Mouse (Mus musculus): Measurements from ENCODE around the gene Dnajb6.
"Not testable (repeated sequence)": the region's sequence is repeated elsewhere in the genome, so short reads cannot be mapped to it uniquely, and the experiment has no call there.

Gene Dnajb6

DNA sequence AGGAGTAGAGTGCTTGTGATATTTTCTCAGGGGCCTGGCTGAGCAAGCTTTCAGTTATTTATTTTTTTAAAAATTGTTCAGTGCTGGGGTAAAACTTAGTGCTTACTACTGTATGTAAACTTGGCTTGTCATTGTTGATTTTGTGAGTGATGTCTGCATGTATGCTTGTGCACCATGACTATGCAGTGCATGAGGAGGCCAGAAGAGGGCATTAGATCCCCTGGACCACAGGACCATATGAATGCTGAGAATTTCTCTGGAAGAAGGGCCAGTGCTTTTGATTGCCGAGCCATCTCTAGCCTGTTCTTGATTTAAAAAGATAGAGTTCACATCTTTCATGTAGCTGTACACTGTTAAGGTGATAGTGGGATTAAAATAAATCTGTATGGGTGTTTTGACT is 35.4 kb downstream of the Dnajb6 start:
- no peak for DNase-seq

DNA sequence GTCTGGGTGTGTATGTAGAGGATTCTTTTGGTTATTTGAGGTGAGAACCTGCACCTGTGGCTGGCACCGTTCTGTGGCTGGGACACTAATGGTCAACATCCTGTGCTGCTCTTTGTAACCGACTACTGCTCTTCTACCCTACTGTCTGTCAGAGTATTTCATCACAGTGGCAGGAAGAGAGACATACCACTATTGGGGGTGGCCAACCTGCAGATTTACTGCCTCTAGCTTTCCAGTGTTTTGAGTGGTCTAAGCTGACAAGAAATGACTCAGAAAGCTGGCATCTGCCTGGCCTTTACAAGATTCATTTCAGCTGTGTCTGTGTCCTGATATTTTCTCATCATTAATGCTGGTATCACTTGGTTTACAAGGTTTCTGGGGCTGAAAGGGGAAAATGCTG is 36.5 kb downstream of the Dnajb6 start:
- DNase-seq: no peak

DNA sequence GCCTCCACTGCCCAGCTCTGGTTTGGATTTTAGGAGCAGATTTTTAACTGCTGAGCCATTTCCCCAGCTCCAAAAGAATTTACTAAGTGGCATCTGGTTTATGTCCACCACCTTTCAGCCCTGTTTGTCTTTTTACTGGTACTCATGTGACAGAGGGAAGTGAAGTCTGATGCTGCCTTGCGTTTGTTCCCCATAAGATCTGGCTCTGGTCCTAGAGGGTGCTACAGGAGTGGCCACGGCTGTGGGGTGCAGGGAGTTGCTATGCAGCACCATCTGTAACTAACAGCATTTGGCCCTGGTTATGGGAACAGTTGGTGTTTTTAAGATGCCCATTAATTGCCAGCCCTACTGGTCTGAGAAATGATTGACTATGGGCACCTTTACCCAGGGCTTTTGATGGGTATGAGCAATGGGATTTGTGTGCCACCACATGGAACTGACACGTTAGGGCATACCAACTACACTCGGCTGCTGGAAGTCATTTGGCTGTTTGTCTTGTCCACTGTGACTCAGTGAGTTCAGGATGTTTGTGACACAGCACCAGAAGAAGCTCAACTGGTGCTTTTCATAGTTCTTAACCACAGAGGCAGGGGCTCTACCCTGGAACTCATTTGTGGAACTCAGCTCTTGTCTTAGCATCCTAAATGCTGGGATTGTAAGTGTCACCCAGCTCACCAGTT is 37.3 kb downstream of the Dnajb6 start:
- DNase-seq: no peak

DNA sequence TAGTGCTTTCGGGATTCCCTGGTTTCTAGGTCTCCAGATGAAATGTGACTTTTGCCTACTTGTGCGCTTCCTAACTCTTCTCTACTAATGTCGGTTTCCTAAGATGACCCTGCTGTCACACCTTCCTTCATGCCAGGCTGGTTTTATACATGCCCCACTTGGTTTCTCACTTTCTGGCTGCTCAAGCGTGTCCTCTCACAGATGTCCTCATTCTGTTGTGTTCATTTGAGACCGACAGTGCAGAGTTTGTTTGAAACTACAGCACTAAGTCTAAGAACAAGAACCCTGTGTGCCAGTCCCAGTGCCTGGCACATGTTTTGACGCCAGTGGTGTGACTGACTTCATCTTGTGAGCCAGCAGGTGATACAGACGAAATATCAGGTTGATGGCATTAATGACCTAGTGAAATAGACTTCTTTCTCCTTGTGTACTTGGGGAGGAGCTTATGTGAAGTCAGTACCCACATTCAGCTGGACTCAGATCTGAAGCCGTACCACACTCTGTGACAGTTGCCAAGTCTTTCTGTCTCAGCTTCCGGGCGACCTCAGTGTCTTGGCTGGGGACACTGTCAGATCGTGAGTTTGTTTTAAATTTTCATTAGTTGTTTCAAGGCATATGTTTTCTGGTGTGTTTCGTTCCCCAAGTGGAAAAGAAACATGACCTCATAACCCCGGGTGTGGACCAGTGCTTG is 38.1 kb downstream of the Dnajb6 start:
- DNase-seq: no peak

DNA sequence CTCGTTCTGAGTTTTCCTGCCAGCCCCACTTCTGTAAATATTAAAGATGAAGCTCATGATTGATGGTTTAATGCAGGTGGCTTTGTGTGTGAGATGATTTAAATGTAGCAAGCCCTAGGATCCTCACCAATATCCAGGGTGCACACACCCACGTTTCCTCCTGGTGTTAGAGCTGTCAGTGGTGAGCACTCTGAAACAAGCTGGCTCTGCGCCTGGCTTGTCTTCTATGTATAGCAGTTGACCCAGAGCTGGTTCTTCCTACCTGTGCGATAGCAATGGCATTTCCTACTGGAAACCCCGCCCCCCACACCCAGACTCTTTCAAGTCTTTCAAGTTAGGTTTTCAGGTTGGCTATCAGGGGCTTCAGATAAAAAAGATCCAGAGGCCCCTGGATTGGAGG is 39.9 kb downstream of the Dnajb6 start:
- DNase-seq: peak; percentile 66

DNA sequence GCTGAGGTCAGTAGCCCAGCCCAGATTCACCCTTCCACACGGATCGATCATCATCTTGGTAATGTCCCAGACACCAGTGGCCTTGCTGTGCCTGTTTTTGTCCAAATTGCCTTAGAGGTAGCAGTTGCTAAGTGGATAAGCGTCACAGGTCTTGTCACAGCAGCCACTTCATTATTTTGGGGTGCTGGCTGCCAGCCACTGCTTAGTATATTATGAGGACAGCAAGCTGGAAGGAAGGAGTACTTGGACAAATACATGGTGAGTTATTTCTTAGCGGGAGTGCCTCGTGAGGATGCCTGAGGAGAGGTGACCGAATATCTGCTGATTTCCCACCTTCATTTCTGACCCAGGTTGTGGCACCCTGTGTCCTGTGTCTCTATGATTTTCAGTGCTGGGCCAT is 42.5 kb downstream of the Dnajb6 start:
- DNase-seq: peak; percentile 28

DNA sequence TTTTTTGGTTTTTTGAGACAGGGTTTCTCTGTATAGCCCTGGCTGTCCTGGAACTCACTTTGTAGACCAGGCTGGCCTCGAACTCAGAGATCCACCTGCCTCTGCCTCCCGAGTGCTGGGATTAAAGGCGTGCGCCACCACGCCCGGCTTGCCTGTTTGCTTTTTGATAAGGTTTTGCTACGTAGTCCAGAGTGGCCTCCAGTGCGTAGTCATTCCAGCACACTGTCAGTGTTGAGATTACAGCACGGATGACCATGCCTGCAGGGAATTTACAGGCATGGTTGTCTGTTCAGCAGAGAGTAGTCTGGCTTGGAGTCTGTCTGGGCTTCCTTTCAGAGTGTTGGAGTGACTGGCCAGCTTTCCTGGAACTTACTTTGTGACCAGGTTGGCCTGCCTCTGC is 44.2 kb downstream of the Dnajb6 start:
- not testable (repeated sequence) for DNase-seq

DNA sequence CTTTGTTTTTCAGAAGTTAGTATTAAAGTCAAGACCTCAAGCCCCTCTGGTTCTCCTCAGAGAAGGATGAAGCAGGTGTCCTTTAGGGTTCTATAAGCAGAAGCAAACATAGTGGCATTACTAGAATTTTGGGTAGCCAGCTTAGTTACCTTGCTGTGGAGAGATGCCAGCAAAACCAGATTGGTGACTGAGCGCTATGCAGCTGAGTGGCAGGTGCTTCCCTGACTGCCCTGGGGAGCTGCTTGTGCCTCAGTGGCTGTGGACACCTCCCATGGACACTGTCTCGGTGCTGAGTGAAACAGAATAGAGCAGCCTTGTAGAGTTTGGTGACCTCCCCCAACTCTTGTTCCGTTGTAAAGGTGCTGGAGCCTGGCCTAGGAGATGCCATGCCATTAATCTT is 46.8 kb downstream of the Dnajb6 start:
- no peak for DNase-seq

DNA sequence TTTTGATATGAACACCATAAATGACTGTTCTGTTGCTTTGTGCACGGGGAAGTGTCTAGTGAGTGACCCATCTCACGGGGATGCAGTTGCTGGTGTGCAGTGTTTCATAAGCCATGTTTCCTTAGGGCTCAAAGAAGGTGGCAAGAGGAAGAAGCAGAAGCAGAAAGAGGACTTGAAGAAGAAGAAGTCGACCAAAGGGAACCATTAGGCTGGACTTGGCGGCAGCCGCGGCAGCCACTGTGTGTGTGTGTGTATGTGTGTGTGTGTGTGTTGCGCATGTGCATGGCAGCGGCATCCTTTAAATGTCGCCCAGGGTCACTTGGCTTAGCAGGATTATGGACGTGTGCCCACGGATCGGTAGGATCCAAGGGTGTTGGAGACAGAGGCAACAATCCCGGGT is 49.4 kb downstream of the Dnajb6 start:
- DNase-seq: not testable (repeated sequence)

DNA sequence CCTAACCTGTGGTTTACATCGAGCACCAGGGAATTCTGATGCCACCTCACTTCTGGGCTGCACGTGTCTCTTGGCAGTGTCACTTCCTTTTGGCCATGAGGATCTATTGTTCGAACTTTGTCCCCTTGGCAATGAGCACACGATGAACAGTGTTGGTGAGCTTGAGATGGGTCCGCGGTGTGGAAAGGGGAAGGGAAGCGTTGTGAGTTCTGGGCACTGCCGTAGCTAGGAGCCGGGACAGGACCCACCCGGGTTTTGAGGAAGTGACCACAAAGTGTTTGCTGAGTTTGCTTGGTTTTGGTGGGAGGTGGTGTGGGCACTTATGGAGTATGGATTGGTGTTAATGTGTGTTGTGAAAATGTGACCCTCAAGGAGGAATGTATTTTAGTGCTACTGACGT is 50.5 kb downstream of the Dnajb6 start:
- DNase-seq: not testable (repeated sequence)

DNA sequence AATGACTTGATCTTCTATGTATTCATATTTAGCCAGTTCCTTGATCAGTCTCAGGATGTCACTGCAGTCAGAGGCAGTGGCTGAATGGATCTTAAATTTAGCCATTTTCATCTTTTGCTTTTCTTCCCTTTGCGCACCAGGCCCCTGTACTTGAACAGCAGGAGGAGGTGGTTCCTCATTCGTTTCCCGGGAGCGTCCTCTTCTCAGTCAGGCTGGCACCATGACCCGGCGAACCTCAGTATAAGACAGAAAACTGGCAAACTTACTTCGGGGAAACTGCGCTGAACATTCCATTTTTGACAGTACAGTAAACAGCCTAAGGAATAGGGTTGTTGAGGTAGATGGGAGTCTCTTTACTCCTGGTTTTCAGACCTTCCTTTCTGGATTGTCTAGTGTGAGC is 59.4 kb downstream of the Dnajb6 start:
- DNase-seq: not testable (repeated sequence)

DNA sequence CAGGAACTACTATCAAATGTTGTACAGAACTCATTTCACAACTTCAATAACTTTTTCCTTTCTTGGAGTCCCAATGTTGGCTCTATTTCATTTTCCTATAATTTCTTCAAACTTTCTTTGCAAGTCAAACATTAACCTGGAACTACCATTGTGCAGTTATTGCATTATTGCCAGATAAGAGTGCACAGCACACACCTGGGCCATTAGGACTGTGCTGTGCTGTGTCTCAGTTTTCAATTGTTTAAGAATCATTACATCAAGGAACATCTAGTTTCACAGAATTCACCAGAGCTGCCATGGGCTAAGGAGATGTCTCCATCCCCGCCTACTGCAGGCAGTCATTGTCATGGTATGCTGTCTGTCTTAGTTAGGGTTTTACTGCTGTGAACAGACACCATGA is 73.5 kb downstream of the Dnajb6 start:
- DNase-seq: no peak

DNA sequence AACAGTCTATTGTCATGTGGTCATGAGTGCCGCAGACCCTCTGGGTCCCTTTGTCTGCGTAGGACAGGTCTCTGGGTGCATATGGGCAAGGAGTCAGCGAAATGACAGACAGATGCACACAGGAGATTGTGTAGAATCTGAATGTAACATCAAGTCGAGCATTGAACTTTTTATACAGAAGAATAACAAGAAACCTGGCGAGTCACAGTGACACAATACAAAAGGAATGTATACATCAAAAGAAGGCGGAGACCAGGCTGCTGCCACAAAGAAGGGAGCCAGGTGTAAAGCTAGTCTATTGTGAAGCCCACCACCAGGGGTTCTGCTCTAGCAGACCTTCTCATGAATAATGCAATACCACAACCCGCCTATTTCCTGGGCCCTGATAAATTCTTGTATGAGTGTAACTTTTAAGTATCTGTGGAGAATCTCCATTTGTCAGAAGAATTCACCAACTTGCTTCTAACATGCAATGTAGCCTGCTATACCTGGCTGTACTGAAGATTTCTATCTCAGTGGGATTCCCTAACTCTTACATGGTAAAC is 76.0 kb downstream of the Dnajb6 start:
- not testable (repeated sequence) for DNase-seq

DNA sequence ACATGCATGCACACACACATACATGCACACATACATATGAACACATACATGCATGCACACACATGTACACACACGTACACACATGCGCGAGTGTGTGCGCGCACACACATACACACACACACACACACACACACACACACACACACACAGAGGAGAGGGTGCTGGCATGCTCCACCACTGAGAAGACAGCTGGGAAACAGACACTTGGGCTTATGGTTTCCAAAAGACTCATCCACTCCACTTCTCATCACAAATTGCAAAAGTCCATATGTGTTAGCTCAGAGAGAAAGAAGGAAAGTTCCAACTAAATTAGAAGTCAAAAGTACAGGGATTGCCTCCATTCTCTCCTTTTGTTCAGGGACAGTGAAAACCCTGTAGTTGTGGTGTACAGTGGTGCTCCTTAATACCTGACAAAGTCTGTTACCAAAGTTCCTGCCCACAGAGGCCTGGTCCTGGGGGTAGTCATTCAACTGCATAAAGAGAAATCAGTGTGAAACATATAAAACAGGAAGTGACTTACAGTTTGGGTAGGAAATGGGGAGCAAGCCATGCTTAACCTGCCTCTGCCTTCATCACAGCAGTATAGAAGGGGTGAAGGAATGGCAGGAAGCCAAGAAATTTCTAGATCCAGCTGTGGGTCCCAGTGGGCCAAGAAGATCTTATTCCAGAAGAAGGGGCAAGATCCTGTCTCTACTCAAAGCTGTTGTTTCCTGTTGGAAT is 81.2 kb downstream of the Dnajb6 start:
- DNase-seq: no peak

DNA sequence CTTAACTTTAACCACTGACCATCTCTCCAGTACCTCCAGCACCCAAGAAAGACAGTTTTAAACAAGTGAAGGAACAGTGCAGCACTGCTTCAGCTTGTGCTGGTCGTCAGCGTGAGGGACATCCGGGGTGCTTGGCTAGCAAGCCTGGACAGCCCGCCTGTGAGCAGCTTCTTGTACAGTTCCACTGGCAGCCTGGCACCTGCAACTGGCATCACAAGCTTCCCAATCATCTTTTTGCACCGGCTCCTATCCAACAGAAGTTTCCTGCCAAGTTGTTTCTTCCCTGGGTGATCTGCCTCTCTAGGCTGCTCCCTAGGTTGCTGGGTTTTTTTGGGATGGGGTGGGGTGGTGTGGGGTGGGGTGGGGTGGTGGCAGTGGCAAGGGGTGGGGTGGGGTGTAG is 81.9 kb downstream of the Dnajb6 start:
- DNase-seq: peak; percentile 10

DNA sequence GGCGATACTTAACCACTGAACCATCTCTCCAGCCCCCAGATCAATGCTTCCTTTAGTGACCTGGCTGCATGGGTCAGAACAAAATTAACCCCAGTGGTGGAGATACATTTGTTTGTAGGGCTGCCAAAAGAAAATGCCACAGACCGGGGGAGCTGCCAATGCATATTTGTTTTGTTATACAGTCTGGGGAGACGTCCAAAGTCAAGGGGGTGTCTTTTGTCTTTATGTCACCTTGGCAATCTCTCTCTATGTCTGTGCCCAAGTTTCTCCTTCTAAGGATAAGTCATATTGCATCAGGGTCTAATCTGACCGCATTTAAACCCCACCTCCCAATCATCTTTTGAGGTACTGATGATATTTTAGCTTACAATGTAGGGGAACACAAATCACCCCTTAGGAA is 82.8 kb downstream of the Dnajb6 start:
- DNase-seq: no peak

DNA sequence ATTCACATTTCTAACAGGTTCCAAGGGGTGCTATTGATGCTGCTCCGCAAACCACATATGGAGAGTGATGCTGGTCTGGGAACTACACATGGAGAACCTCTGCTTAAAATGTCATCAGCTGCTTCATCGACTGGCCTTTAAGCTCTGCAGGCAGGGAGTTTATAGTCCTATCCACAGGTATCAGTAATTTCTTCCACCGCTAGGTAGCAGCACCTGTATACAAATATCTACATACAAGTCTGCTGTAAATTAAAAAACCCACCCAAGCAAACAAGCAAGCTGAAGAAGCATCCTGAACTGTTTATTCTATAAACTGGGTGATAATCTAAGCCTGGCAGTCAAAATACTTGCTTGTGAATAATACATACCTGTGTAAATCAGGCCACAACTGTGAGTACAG is 89.3 kb downstream of the Dnajb6 start:
- DNase-seq: peak; percentile 13

DNA sequence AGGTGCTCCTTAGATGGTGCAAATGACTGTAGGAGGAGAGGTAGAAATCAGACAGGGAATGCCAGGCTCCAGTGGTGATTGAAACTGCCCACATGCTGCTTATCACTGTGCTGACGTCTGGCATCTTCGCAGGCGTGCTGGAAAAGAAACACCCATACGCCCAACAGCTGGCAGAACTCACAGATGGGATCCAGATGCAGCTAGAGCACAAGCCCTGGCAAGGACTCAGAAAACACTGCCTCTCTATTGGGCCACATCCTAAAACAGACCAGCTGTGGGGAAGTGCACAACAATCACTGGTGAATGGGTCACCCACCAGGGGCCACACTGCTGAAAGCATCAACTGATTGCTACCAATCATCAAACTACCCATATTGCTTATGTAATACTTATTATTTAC is 91.3 kb downstream of the Dnajb6 start:
- DNase-seq: no peak

DNA sequence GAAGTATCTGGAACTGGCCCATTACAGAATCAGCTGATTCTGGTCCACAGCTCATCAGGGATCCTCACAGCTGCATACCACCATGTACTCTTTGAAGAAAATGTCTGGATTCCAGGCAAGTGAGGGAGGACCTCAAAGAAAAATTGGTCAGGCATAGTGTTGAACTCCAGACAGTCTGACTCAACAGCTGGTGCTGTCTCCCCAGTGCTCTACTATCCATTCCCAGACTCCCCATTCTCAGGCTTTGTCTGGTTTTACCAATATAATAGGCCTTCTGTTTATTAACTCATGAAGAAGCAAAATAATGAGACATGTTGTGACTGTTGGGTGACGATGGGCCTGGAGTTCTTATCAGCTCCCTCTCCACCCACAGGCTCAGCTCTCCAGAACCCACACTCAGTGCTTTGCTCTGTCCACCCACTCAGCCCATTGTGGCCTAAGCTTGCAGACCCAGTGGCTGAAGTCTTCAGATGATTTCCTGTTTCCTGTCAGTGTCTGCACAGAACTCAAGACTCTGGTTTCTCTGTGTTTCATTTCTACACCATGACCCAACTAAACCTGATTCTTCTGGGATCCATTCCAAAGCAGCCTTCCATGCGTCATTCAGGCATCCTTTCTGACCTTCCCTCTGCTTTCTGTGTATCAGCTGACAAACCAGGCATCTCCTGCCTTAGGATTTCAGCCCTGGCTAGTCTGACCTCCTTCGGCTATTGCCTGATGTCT is 107.1 kb downstream of the Dnajb6 start:
- DNase-seq: no peak

DNA sequence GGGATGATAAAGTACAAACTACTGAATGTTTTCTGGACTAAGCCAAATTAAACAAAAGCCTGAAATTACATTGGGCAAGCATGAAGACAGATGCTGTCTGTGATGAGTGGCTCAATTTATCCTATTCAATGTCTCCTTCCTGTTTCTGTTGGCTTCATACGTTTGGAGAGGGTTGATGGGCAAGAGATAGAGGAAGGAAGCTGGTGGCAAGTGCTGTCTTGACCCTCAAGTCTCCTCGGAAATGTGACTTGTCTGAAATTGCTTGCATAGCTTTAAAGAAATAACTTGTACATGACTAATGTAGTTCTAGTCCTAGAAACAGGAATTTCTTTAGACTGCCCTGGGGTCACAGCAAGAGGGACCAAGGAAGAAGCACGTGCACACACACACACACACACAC is 109.5 kb downstream of the Dnajb6 start:
- no peak for DNase-seq

DNA sequence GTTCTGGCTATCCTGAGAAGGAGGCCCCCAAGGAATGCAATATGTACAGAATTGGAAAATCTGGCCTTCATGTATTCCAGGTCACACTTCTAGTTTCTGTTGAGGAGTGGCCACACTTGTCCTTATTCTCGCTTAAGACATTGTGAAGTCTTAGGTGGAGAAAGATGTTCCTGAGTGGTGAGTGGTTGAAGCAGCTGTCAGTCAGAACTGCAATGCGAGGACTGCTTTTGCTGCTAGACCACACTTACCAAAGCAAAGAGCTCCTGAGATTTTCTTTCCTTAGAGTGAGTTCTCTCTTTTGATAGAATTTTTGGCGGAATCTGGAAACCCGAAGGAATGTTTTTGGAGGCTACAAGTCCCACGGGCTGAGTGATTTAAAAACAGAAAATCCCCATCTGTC is 112.0 kb downstream of the Dnajb6 start:
- no peak for DNase-seq

DNA sequence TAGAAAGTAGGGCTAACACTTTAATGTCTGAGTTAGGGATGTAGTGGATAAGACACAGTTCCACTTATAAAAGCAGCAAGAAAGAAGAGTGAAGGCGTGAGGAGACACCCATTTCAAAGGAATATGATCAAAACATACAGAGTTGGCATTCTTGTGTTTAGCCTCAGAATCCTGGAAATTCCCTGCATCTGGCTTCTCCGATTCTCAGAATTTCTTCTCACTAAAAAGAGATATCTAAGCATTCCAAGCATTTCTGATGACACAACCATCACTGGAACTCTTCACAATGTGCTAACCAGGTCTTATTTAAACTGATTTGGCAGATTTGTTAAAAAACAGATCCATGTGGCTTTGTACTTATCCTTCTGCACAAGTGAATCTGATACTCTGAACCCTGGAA is 112.6 kb downstream of the Dnajb6 start:
- DNase-seq: no peak

DNA sequence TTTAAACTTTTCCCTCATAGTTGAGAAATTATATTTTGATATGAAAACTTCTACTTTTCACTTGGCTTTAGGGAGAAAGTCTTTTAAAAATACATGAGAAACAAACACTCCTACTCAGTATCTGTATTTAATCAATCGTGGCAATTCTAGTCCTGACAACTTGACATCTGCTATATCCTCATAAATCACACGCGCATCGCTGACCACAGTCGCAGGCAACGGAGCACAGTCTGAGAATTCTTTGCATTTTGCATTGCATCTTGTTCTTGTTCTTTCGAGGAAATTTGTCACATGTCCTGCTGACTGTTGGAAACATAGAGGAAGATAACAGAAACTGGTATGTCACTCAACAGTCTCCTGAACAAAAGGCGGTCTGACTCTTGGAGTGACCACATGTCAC is 116.9 kb downstream of the Dnajb6 start:
- DNase-seq: no peak
